26 mouse cellular contexts compared by ENCODE assay signal in genomic region chr9:54855638-54856037, GRCm38 (mm10). TPM values are rescaled to one million over a fixed set of nuclear protein-coding genes. Genes with fewer than 3 reads are reported as not detected.
DNase-seq lines count a peak whose midpoint lies in the region; ATAC-seq and TF ChIP-seq lines count a peak whose summit lies in the region.
"Had no signal": no experiment of that assay in that cellular context is flagged by ENCODE, and none has a peak within 500 bp of the region (broad histone marks: within the 10 kb centered on the region; RNA-seq: fewer than 3 reads in every experiment).

No protein-coding gene starts in this region.

- H3K9ac ChIP-seq in liver, adult 2 months (ENCODE audit: low read depth, low read length), result no peak overlapping the region
- H3K9ac ChIP-seq in liver, embryonic 12.5 days, result no peak overlapping the region
- H3K9ac ChIP-seq in forebrain, embryonic 13.5 days, result no peak overlapping the region
- H3K9ac ChIP-seq: kidney, embryonic 15.5 days; stomach, embryonic 15.5 days had no signal

- H3K4me1 ChIP-seq in liver, adult 2 months (ENCODE audit: control insufficient read depth, insufficient read depth, low read length), result peaks cover 15% of the 10 kb centered on the region
- no peaks in the 10 kb centered on the region for H3K4me1 ChIP-seq in liver, embryonic 12.5 days
- H3K4me1 ChIP-seq in small intestine, adult 2 months (ENCODE audit: control insufficient read depth, insufficient read depth, insufficient read length, low read length), result peaks cover 17% of the 10 kb centered on the region; the same call in 1 of the 2 replicates
- H3K4me1 ChIP-seq in forebrain, embryonic 13.5 days, result no peaks in the 10 kb centered on the region
- H3K4me1 ChIP-seq: stomach, embryonic 15.5 days had no signal

- H3K4me2 ChIP-seq in liver, embryonic 12.5 days, result no peak overlapping the region
- no peak overlapping the region for H3K4me2 ChIP-seq in forebrain, embryonic 13.5 days
- H3K4me2 ChIP-seq: heart, embryonic 11.5 days; kidney, embryonic 15.5 days; stomach, embryonic 15.5 days had no signal

- 58% methylated on average over 6 of the region's 6 CpGs for WGBS in liver, adult 2 months
- 23% methylated on average over 6 of the region's 6 CpGs for WGBS in liver, embryonic 12.5 days (ENCODE audit: insufficient replicate concordance)
- whole genome bisulfite sequencing in small intestine, adult 2 months, result 26% methylated on average over 6 of the region's 6 CpGs
- 21% methylated on average over 6 of the region's 6 CpGs for WGBS in forebrain, embryonic 13.5 days

- no peaks in the 10 kb centered on the region for H3K27me3 ChIP-seq in liver, adult 2 months (ENCODE audit: control insufficient read depth, insufficient read depth, low read length)
- H3K27me3 ChIP-seq in liver, embryonic 12.5 days (replicated peaks), result peaks cover 9% of the 10 kb centered on the region; the same call in 1 of the 2 replicates
- no peaks in the 10 kb centered on the region for H3K27me3 ChIP-seq in small intestine, adult 2 months (ENCODE audit: control insufficient read depth, insufficient read depth, low read length)
- no peaks in the 10 kb centered on the region for H3K27me3 ChIP-seq in forebrain, embryonic 13.5 days
- H3K27me3 ChIP-seq: stomach, embryonic 15.5 days had no signal

- no peak overlapping the region for H3K4me3 ChIP-seq in liver, adult 2 months (ENCODE audit: insufficient read depth, low read depth, low read length)
- no peak overlapping the region for H3K4me3 ChIP-seq in liver, embryonic 12.5 days
- H3K4me3 ChIP-seq in small intestine, adult 2 months (ENCODE audit: low read depth, low read length), result no peak overlapping the region
- no peak overlapping the region for H3K4me3 ChIP-seq in forebrain, embryonic 13.5 days
- H3K4me3 ChIP-seq: kidney, embryonic 15.5 days; stomach, embryonic 15.5 days had no signal

- H3K9me3 ChIP-seq in liver, embryonic 12.5 days (replicated peaks), result no peaks in the 10 kb centered on the region
- no peaks in the 10 kb centered on the region for H3K9me3 ChIP-seq in forebrain, embryonic 13.5 days (replicated peaks)
- H3K9me3 ChIP-seq: kidney, embryonic 15.5 days; stomach, embryonic 15.5 days had no signal

- TF ChIP-seq CTCF in liver, adult 2 months (IDR thresholded peaks at IDR 0.05; ENCODE audit: low read depth, low read length), result no peak
- no peak for TF ChIP-seq CTCF in small intestine, adult 2 months (IDR thresholded peaks at IDR 0.05; ENCODE audit: extremely low read depth, insufficient read length, insufficient replicate concordance, low read depth, low read length)

- TF ChIP-seq POLR2A in liver, adult 2 months (IDR thresholded peaks at IDR 0.05; ENCODE audit: extremely low read depth, insufficient read depth, low read length), result no peak
- TF ChIP-seq POLR2A in small intestine, adult 2 months (IDR thresholded peaks at IDR 0.05; ENCODE audit: low read depth, low read length), result no peak

- H3K36me3 ChIP-seq in liver, adult 2 months (ENCODE audit: control insufficient read depth, insufficient read depth, low read length), result no peaks in the 10 kb centered on the region
- no peaks in the 10 kb centered on the region for H3K36me3 ChIP-seq in liver, embryonic 12.5 days
- H3K36me3 ChIP-seq in small intestine, adult 2 months (ENCODE audit: control insufficient read depth, insufficient read depth, low read length), result no peaks in the 10 kb centered on the region
- no peaks in the 10 kb centered on the region for H3K36me3 ChIP-seq in forebrain, embryonic 13.5 days (ENCODE audit: poor library complexity, severe bottlenecking)
- H3K36me3 ChIP-seq: kidney, embryonic 15.5 days; stomach, embryonic 15.5 days had no signal

- no peak overlapping the region for H3K27ac ChIP-seq in liver, adult 2 months (replicated peaks; ENCODE audit: insufficient read depth, low read depth, low read length)
- H3K27ac ChIP-seq in liver, embryonic 12.5 days, result no peak overlapping the region
- peak overlapping the region; percentile 25; the same call in 1 of the 2 replicates for H3K27ac ChIP-seq in small intestine, adult 2 months (ENCODE audit: insufficient read depth, low read depth, low read length)
- H3K27ac ChIP-seq in forebrain, embryonic 13.5 days, result no peak overlapping the region
- H3K27ac ChIP-seq: hindbrain, postnatal 0 days; kidney, embryonic 15.5 days; macrophage; stomach, embryonic 15.5 days had no signal

- no peak for ATAC-seq in liver, embryonic 12.5 days
- ATAC-seq in forebrain, embryonic 13.5 days, result no peak
- ATAC-seq: forebrain, embryonic 14.5 days; hindbrain, postnatal 0 days had no signal

- peak; percentile 42 for DNase-seq in liver, adult 2 months (ENCODE audit: extremely low read depth, low read depth, low spot score)
- DNase-seq in ES-CJ7 (ENCODE audit: low read depth, low spot score) (peak; percentile 48), R1 (ENCODE audit: low read depth, low spot score) (peak; percentile 86)
- no peak for DNase-seq in cerebellum, postnatal 14 days
- DNase-seq: adrenal gland, postnatal 36 days; B cell, adult 2 months; cerebellum, adult 18-20 months; cerebellum, postnatal 10 days; gastrocnemius, postnatal 25 days; heart, postnatal 4 days; kidney, adult 11 months; kidney, postnatal 25 days; liver; midbrain, embryonic 14.5 days; right cerebral cortex, postnatal 14 days; thymus, adult 18-20 months; thymus, postnatal 25 days had no signal

- H3K79me2 ChIP-seq in liver, adult 2 months (ENCODE audit: control insufficient read depth, insufficient read depth, low read length), result no peaks in the 10 kb centered on the region

RNA-seq across cellular contexts. Expression of gene Ireb2, which starts 8.0 kb away (rescaled TPM):
- 53.8 and 58.7 TPM in 2 replicates for total RNA-seq in liver, adult 2 months (2014; rRNA removed)
- polyA plus RNA-seq in liver, adult 2 months (2012; rRNA removed), result 7.1 and 7.7 TPM in 2 replicates
- polyA plus RNA-seq in liver, embryonic 12.5 days (2016; fragmentation: Nextera tagmentation; extraction: Ambion mirVana), result 17.9 and 18.2 TPM in 2 replicates
- polyA plus RNA-seq in small intestine, adult 2 months (2012; rRNA removed), result 0.88 and 1.6 TPM in 2 replicates
- 46.2 and 51.2 TPM in 2 replicates for polyA plus RNA-seq in forebrain, embryonic 13.5 days (2015; fragmentation: Nextera tagmentation; extraction: Ambion mirVana)

Comparison
In these comparisons a context has a peak if more than half of its experiments do, and no peak if none do; other contexts are left out.
1. DNase-seq: peak in liver, adult 2 months (single experiment), ES-CJ7 (single experiment) and R1 (single experiment); none in cerebellum, postnatal 14 days (0 of 2).